In genomic region chr6:139971608-139972298, GRCm38 (mm10) we compare ENCODE assay signal across 22 mouse cellular contexts.
DNase-seq lines count a peak whose midpoint lies in the region; ATAC-seq and TF ChIP-seq lines count a peak whose summit lies in the region.
"Had no signal": no experiment of that assay in that cellular context is flagged by ENCODE, and none has a peak within 500 bp of the region (broad histone marks: within the 10 kb centered on the region; RNA-seq: fewer than 3 reads in every experiment).

No protein-coding gene starts in this region.

- no peaks in the 10 kb centered on the region for H3K27me3 ChIP-seq in kidney, adult 2 months (replicated peaks; ENCODE audit: control insufficient read depth, insufficient read depth, low read length)
- no peaks in the 10 kb centered on the region for H3K27me3 ChIP-seq in liver, adult 2 months (ENCODE audit: control insufficient read depth, insufficient read depth, low read length)
- H3K27me3 ChIP-seq in liver, embryonic 12.5 days (replicated peaks): no peaks in the 10 kb centered on the region
- H3K27me3 ChIP-seq in liver, postnatal 0 days (ENCODE audit: insufficient read depth, low read length): no peaks in the 10 kb centered on the region
- H3K27me3 ChIP-seq in liver, embryonic 11.5 days (replicated peaks; ENCODE audit: control insufficient read depth, insufficient read depth, low read length): no peaks in the 10 kb centered on the region
- no peaks in the 10 kb centered on the region for H3K27me3 ChIP-seq in midbrain, embryonic 11.5 days (ENCODE audit: control insufficient read depth, insufficient read depth, low read length)
- no peaks in the 10 kb centered on the region for H3K27me3 ChIP-seq in midbrain, embryonic 10.5 days (ENCODE audit: low read depth, poor library complexity, severe bottlenecking)
- H3K27me3 ChIP-seq: CH12.LX, Patski had no signal

- H3K36me3 ChIP-seq in kidney, adult 2 months (ENCODE audit: control insufficient read depth, insufficient read depth, low read length): no peaks in the 10 kb centered on the region
- H3K36me3 ChIP-seq in liver, adult 2 months (ENCODE audit: control insufficient read depth, insufficient read depth, low read length): peaks cover 2% of the 10 kb centered on the region; the same call in 1 of the 2 replicates
- H3K36me3 ChIP-seq in liver, embryonic 12.5 days: no peaks in the 10 kb centered on the region
- no peaks in the 10 kb centered on the region for H3K36me3 ChIP-seq in liver, postnatal 0 days (replicated peaks; ENCODE audit: insufficient read depth, low read length)
- no peaks in the 10 kb centered on the region for H3K36me3 ChIP-seq in liver, embryonic 11.5 days (ENCODE audit: control insufficient read depth, insufficient read depth, low read length)
- H3K36me3 ChIP-seq in midbrain, embryonic 11.5 days (ENCODE audit: control insufficient read depth, insufficient read depth, low read length): no peaks in the 10 kb centered on the region
- no peaks in the 10 kb centered on the region for H3K36me3 ChIP-seq in midbrain, embryonic 10.5 days
- H3K36me3 ChIP-seq: G1E had no signal

- no peaks in the 10 kb centered on the region for H3K9me3 ChIP-seq in liver, embryonic 12.5 days (replicated peaks)
- no peaks in the 10 kb centered on the region for H3K9me3 ChIP-seq in liver, postnatal 0 days (ENCODE audit: low read length)
- no peaks in the 10 kb centered on the region for H3K9me3 ChIP-seq in liver, embryonic 11.5 days (ENCODE audit: control insufficient read depth, low read length)
- H3K9me3 ChIP-seq in midbrain, embryonic 11.5 days (ENCODE audit: control insufficient read depth, low read length): no peaks in the 10 kb centered on the region
- H3K9me3 ChIP-seq in midbrain, embryonic 10.5 days (replicated peaks): no peaks in the 10 kb centered on the region

- no peak overlapping the region for H3K4me2 ChIP-seq in liver, embryonic 12.5 days
- no peak overlapping the region for H3K4me2 ChIP-seq in liver, postnatal 0 days (ENCODE audit: low read depth, low read length)
- no peak overlapping the region for H3K4me2 ChIP-seq in liver, embryonic 11.5 days
- H3K4me2 ChIP-seq in midbrain, embryonic 11.5 days: no peak overlapping the region

- DNase-seq in kidney, adult 2 months: peak; percentile 23
- DNase-seq in kidney, postnatal 36 days: no peak
- DNase-seq in liver, adult 2 months (ENCODE audit: extremely low read depth, low read depth, low spot score): peak; percentile 77
- DNase-seq in liver, postnatal 0 days: peak; percentile 36
- DNase-seq in liver, embryonic 11.5 days (ENCODE audit: low spot score): no peak
- DNase-seq in midbrain, embryonic 11.5 days (ENCODE audit: low spot score, missing footprints): peak; percentile 54
- DNase-seq in midbrain, embryonic 10.5 days (ENCODE audit: low spot score): no peak
- DNase-seq: adrenal gland, adult 2 months; adrenal gland, adult 8-10 months; adrenal gland, postnatal 10 days; adrenal gland, postnatal 14 days; adrenal gland, postnatal 25 days; adrenal gland, postnatal 36 days; B cell, adult 2 months; cerebellum, adult 11 months; cerebellum, adult 11-12 months had no signal

- H3K27ac ChIP-seq in kidney, adult 2 months (ENCODE audit: insufficient read depth, low read depth, low read length): no peak overlapping the region
- H3K27ac ChIP-seq in liver, adult 2 months (replicated peaks; ENCODE audit: insufficient read depth, low read depth, low read length): no peak overlapping the region; the same call in 1 of the 2 replicates
- H3K27ac ChIP-seq in liver, embryonic 12.5 days: no peak overlapping the region
- H3K27ac ChIP-seq in liver, postnatal 0 days (ENCODE audit: low read depth): peak overlapping the region; percentile 70
- H3K27ac ChIP-seq in liver, embryonic 11.5 days (ENCODE audit: low read depth, low read length): no peak overlapping the region
- H3K27ac ChIP-seq in midbrain, embryonic 11.5 days (ENCODE audit: low read depth, low read length): no peak overlapping the region
- H3K27ac ChIP-seq in midbrain, embryonic 10.5 days (replicated peaks): no peak overlapping the region

- H3K4me1 ChIP-seq in kidney, adult 2 months (ENCODE audit: control insufficient read depth, insufficient read depth, low read length): no peaks in the 10 kb centered on the region
- peaks cover 13% of the 10 kb centered on the region for H3K4me1 ChIP-seq in liver, adult 2 months (ENCODE audit: control insufficient read depth, insufficient read depth, low read length)
- H3K4me1 ChIP-seq in liver, embryonic 12.5 days: no peaks in the 10 kb centered on the region
- H3K4me1 ChIP-seq in liver, postnatal 0 days (ENCODE audit: insufficient read depth): peaks cover 7% of the 10 kb centered on the region; the same call in 1 of the 2 replicates
- H3K4me1 ChIP-seq in liver, embryonic 11.5 days (replicated peaks; ENCODE audit: control insufficient read depth, insufficient read depth, low read length): no peaks in the 10 kb centered on the region
- H3K4me1 ChIP-seq in midbrain, embryonic 11.5 days (ENCODE audit: control insufficient read depth, insufficient read depth, low read length): peaks cover 2% of the 10 kb centered on the region; the same call in 1 of the 2 replicates
- H3K4me1 ChIP-seq in midbrain, embryonic 10.5 days: peaks cover 4% of the 10 kb centered on the region

- 65% methylated on average over 4 of the region's 4 CpGs for WGBS in kidney, adult 2 months
- 15% methylated on average over 4 of the region's 4 CpGs for WGBS in liver, adult 2 months
- 57% methylated on average over 4 of the region's 4 CpGs for WGBS in liver, embryonic 12.5 days (ENCODE audit: insufficient replicate concordance)
- WGBS in liver, postnatal 0 days (ENCODE audit: insufficient replicate concordance): 39% methylated on average over 4 of the region's 4 CpGs
- WGBS in liver, embryonic 11.5 days: 71% methylated on average over 4 of the region's 4 CpGs
- WGBS in midbrain, embryonic 11.5 days: 94% methylated on average over 4 of the region's 4 CpGs
- whole genome bisulfite sequencing in midbrain, embryonic 10.5 days: 90% methylated on average over 4 of the region's 4 CpGs

- no peaks in the 10 kb centered on the region for H3K79me2 ChIP-seq in liver, adult 2 months (ENCODE audit: control insufficient read depth, insufficient read depth, low read length)

- no peak overlapping the region for H3K9ac ChIP-seq in liver, adult 2 months (ENCODE audit: low read depth, low read length)
- H3K9ac ChIP-seq in liver, embryonic 12.5 days: no peak overlapping the region
- H3K9ac ChIP-seq in liver, postnatal 0 days (replicated peaks): no peak overlapping the region
- H3K9ac ChIP-seq in liver, embryonic 11.5 days (ENCODE audit: low read depth, low read length): no peak overlapping the region
- H3K9ac ChIP-seq in midbrain, embryonic 11.5 days (ENCODE audit: low read length): no peak overlapping the region

- no peak overlapping the region for H3K4me3 ChIP-seq in kidney, adult 2 months (ENCODE audit: insufficient read depth, low read depth, low read length)
- no peak overlapping the region for H3K4me3 ChIP-seq in liver, adult 2 months (ENCODE audit: insufficient read depth, low read depth, low read length)
- no peak overlapping the region for H3K4me3 ChIP-seq in liver, embryonic 12.5 days
- no peak overlapping the region for H3K4me3 ChIP-seq in liver, postnatal 0 days (ENCODE audit: low read depth, low read length)
- no peak overlapping the region for H3K4me3 ChIP-seq in liver, embryonic 11.5 days (ENCODE audit: low read depth, low read length)
- H3K4me3 ChIP-seq in midbrain, embryonic 11.5 days (ENCODE audit: low read depth, low read length): no peak overlapping the region
- no peak overlapping the region for H3K4me3 ChIP-seq in midbrain, embryonic 10.5 days

- no peak for ATAC-seq in liver, embryonic 12.5 days
- peak; percentile 70 for ATAC-seq in liver, postnatal 0 days
- ATAC-seq in liver, embryonic 11.5 days (replicated peaks; ENCODE audit: low FRiP score): no peak
- ATAC-seq in midbrain, embryonic 11.5 days (ENCODE audit: low FRiP score): no peak
- ATAC-seq: activated CD4-positive, CD25-positive, alpha-beta regulatory T cell, adult 4 months; CD4-positive, CD25-positive, alpha-beta regulatory T cell, adult 4 months; Patski had no signal

- TF ChIP-seq CTCF in kidney, adult 2 months (conservative IDR thresholded peaks at IDR 0.05; ENCODE audit: insufficient read depth, insufficient read length, low read depth, low read length): no peak
- no peak for TF ChIP-seq CTCF in liver, adult 2 months (IDR thresholded peaks at IDR 0.05; ENCODE audit: low read depth, low read length)
- no peak for TF ChIP-seq CTCF in liver, postnatal 0 days (IDR thresholded peaks at IDR 0.05; ENCODE audit: low read depth)

- TF ChIP-seq POLR2A in kidney, adult 2 months (IDR thresholded peaks at IDR 0.05; ENCODE audit: low read depth, low read length): no peak
- no peak for TF ChIP-seq POLR2A in liver, adult 2 months (IDR thresholded peaks at IDR 0.05; ENCODE audit: extremely low read depth, insufficient read depth, low read length)

- no peak for TF ChIP-seq EP300 in liver, postnatal 0 days (IDR thresholded peaks at IDR 0.05; ENCODE audit: low read depth)

Comparison
In these comparisons a context has a peak if more than half of its experiments do, and no peak if none do; other contexts are left out.
1. DNase-seq: peak in kidney, adult 2 months (single experiment), liver, adult 2 months (single experiment), liver, postnatal 0 days (single experiment) and midbrain, embryonic 11.5 days (single experiment); none in kidney, postnatal 36 days (0 of 2), liver, embryonic 11.5 days (single experiment) and midbrain, embryonic 10.5 days (single experiment).